Mouse (Mus musculus) megakaryocyte, embryonic 14.5 days (primary cell): Measurements from ENCODE around the gene Sdc3.

Experiments
- FLI1 ChIP-seq: IDR thresholded peaks from 2 replicates; pipeline ENCODE4 v1.6.1; 2012; ENCODE audit warnings: low read length, inconsistent platforms, mixed read lengths
- GATA1 ChIP-seq: IDR thresholded peaks from 3 replicates; pipeline ENCODE4 v1.6.1; 2012; ENCODE audit warnings: mixed read lengths, low read length, inconsistent platforms, borderline replicate concordance

GRCm38 (mm10) chr4:130744058-130744457, 48.3 kb upstream of the Sdc3 start:
- no peak for TF ChIP-seq GATA1
- no peak for TF ChIP-seq FLI1
